ENCODE assay signal across 32 mouse cellular contexts in the genomic region with DNA sequence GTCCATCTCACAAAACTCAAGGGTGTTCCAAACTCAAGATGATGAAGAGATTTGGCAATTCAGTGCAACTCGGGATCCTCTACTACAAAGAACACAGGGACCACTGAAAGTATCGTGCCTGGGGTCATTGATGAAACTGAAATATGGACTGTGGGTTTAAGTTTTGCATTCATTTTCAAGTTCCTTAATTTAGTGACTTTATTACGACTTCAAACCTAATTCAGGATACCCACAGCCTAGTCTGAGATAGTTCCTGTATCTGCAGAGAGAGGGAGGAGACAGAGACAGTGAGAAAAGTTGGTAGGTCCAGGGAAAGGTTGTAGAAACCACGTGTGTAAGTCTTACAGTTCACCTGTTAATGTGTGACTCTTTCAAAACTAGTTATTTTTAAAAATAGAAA. TPM values are rescaled to one million over a fixed set of nuclear protein-coding genes. Genes with fewer than 3 reads are reported as not detected.
DNase-seq lines count a peak whose midpoint lies in the region; ATAC-seq and TF ChIP-seq lines count a peak whose summit lies in the region.
"Had no signal": no experiment of that assay in that cellular context is flagged by ENCODE, and none has a peak within 500 bp of the region (broad histone marks: within the 10 kb centered on the region; RNA-seq: fewer than 3 reads in every experiment).

No protein-coding gene starts in this region.

- no peak overlapping the region for H3K4me3 ChIP-seq in heart, adult 2 months
- H3K4me3 ChIP-seq in midbrain, embryonic 11.5 days (ENCODE audit: low read depth, low read length) = no peak overlapping the region
- H3K4me3 ChIP-seq in midbrain, embryonic 10.5 days = no peak overlapping the region
- no peak overlapping the region for H3K4me3 ChIP-seq in thymus, adult 2 months (ENCODE audit: control insufficient read depth, insufficient read depth, low read length)
- H3K4me3 ChIP-seq: embryonic facial prominence, embryonic 10.5 days; embryonic facial prominence, embryonic 13.5 days; erythroblast, embryonic 14.5 days; forebrain, embryonic 13.5 days; gastrocnemius, adult 2 months; heart, embryonic 12.5 days; heart, embryonic 15.5 days; hindbrain, embryonic 10.5 days; hindbrain, embryonic 13.5 days had no signal

- H3K9ac ChIP-seq in heart, adult 2 months (ENCODE audit: low read depth, low read length) = no peak overlapping the region
- H3K9ac ChIP-seq in midbrain, embryonic 11.5 days (ENCODE audit: low read length) = no peak overlapping the region
- H3K9ac ChIP-seq: embryonic facial prominence, embryonic 13.5 days; forebrain, embryonic 13.5 days; heart, embryonic 12.5 days; heart, embryonic 15.5 days; hindbrain, embryonic 13.5 days had no signal

- WGBS in heart, adult 2 months = 42% methylated on average over 4 of the region's 4 CpGs
- WGBS in midbrain, embryonic 11.5 days = 83% methylated on average over 4 of the region's 4 CpGs
- WGBS in midbrain, embryonic 10.5 days = 88% methylated on average over 4 of the region's 4 CpGs
- 35% methylated on average over 4 of the region's 4 CpGs for WGBS in thymus, adult 2 months

- peaks cover 27% of the 10 kb centered on the region for H3K36me3 ChIP-seq in heart, adult 2 months (ENCODE audit: control insufficient read depth, insufficient read depth, low read length)
- no peaks in the 10 kb centered on the region for H3K36me3 ChIP-seq in midbrain, embryonic 11.5 days (ENCODE audit: control insufficient read depth, insufficient read depth, low read length)
- H3K36me3 ChIP-seq in midbrain, embryonic 10.5 days = no peaks in the 10 kb centered on the region
- no peaks in the 10 kb centered on the region for H3K36me3 ChIP-seq in thymus, adult 2 months (ENCODE audit: control insufficient read depth, insufficient read depth, low read length)
- H3K36me3 ChIP-seq: embryonic facial prominence, embryonic 10.5 days; embryonic facial prominence, embryonic 13.5 days; heart, embryonic 12.5 days; heart, embryonic 15.5 days; hindbrain, embryonic 10.5 days; hindbrain, embryonic 13.5 days had no signal

- no peak for TF ChIP-seq POLR2A in heart, adult 2 months (IDR thresholded peaks at IDR 0.05; ENCODE audit: insufficient read depth, low read depth, low read length)
- TF ChIP-seq POLR2A in thymus, adult 2 months (IDR thresholded peaks at IDR 0.05; ENCODE audit: control insufficient read depth, extremely low read depth, insufficient read depth, low read length, poor library complexity) = no peak

- H3K79me2 ChIP-seq in heart, adult 2 months (replicated peaks; ENCODE audit: control insufficient read depth, insufficient read depth, low read length) = peaks cover 3% of the 10 kb centered on the region

- H3K4me1 ChIP-seq in heart, adult 2 months (ENCODE audit: control insufficient read depth, insufficient read depth, low read length) = peaks cover 24% of the 10 kb centered on the region
- H3K4me1 ChIP-seq in midbrain, embryonic 11.5 days (ENCODE audit: control insufficient read depth, insufficient read depth, low read length) = no peaks in the 10 kb centered on the region
- H3K4me1 ChIP-seq in midbrain, embryonic 10.5 days = no peaks in the 10 kb centered on the region
- no peaks in the 10 kb centered on the region for H3K4me1 ChIP-seq in thymus, adult 2 months (replicated peaks; ENCODE audit: control insufficient read depth, insufficient read depth, low read length)
- H3K4me1 ChIP-seq: embryonic facial prominence, embryonic 10.5 days; embryonic facial prominence, embryonic 13.5 days; forebrain, embryonic 13.5 days; heart, embryonic 15.5 days; hindbrain, embryonic 10.5 days; hindbrain, embryonic 13.5 days had no signal

- intact Hi-C loops in heart, adult 2 months (cut with DNase I) = no loop called here

- TF ChIP-seq CTCF in heart, adult 2 months (IDR thresholded peaks at IDR 0.05) = no peak
- no peak for TF ChIP-seq CTCF in thymus, adult 2 months (IDR thresholded peaks at IDR 0.05; ENCODE audit: borderline replicate concordance, control insufficient read depth, extremely low read depth, insufficient read depth, low read length, poor library complexity)

- peaks cover 2% of the 10 kb centered on the region for H3K27me3 ChIP-seq in heart, adult 2 months (ENCODE audit: control insufficient read depth, insufficient read depth, low read length)
- no peaks in the 10 kb centered on the region for H3K27me3 ChIP-seq in midbrain, embryonic 11.5 days (ENCODE audit: control insufficient read depth, insufficient read depth, low read length)
- H3K27me3 ChIP-seq in midbrain, embryonic 10.5 days (ENCODE audit: low read depth, poor library complexity, severe bottlenecking) = no peaks in the 10 kb centered on the region
- H3K27me3 ChIP-seq in thymus, adult 2 months (ENCODE audit: control insufficient read depth, insufficient read depth, low read length) = no peaks in the 10 kb centered on the region
- H3K27me3 ChIP-seq: embryonic facial prominence, embryonic 13.5 days; forebrain, embryonic 13.5 days; heart, embryonic 12.5 days; heart, embryonic 15.5 days; hindbrain, embryonic 13.5 days had no signal

- H3K9me3 ChIP-seq in midbrain, embryonic 11.5 days (ENCODE audit: control insufficient read depth, low read length) = no peaks in the 10 kb centered on the region
- H3K9me3 ChIP-seq in midbrain, embryonic 10.5 days (replicated peaks) = no peaks in the 10 kb centered on the region
- H3K9me3 ChIP-seq: embryonic facial prominence, embryonic 10.5 days; embryonic facial prominence, embryonic 13.5 days; forebrain, embryonic 13.5 days; heart, embryonic 12.5 days; heart, embryonic 15.5 days; hindbrain, embryonic 10.5 days; hindbrain, embryonic 13.5 days had no signal

- H3K4me2 ChIP-seq in midbrain, embryonic 11.5 days = no peak overlapping the region
- H3K4me2 ChIP-seq: embryonic facial prominence, embryonic 13.5 days; forebrain, embryonic 13.5 days; heart, embryonic 12.5 days; heart, embryonic 15.5 days; hindbrain, embryonic 13.5 days had no signal

- no peak for TF ChIP-seq EP300 in heart, adult 2 months (IDR thresholded peaks at IDR 0.05; ENCODE audit: insufficient read depth, low read depth, low read length)

- peak overlapping the region; percentile 26; the same call in 1 of the 2 replicates for H3K27ac ChIP-seq in heart, adult 2 months
- H3K27ac ChIP-seq in midbrain, embryonic 11.5 days (ENCODE audit: low read depth, low read length) = no peak overlapping the region
- H3K27ac ChIP-seq in midbrain, embryonic 10.5 days (replicated peaks) = no peak overlapping the region
- no peak overlapping the region for H3K27ac ChIP-seq in thymus, adult 2 months (ENCODE audit: control insufficient read depth, insufficient read depth, low read length)
- H3K27ac ChIP-seq: embryonic facial prominence, embryonic 10.5 days; embryonic facial prominence, embryonic 13.5 days; forebrain, embryonic 13.5 days; heart, embryonic 15.5 days; hindbrain, embryonic 10.5 days; hindbrain, embryonic 13.5 days had no signal

- DNase-seq in heart, adult 2 months = no peak
- DNase-seq in heart, adult 18-20 months = no peak
- DNase-seq in midbrain, embryonic 11.5 days (ENCODE audit: low spot score, missing footprints) = peak; percentile 23
- no peak for DNase-seq in midbrain, embryonic 10.5 days (ENCODE audit: low spot score)
- DNase-seq in thymus, adult 2 months = no peak
- DNase-seq in urinary bladder, postnatal 14 days (ENCODE audit: low spot score) = no peak
- DNase-seq: adrenal gland, adult 8-10 months; adrenal gland, postnatal 25 days; cerebellum, adult 11 months; cerebellum, adult 2 months; cerebellum, adult 9-11 months; cerebellum, postnatal 25 days; embryo, embryonic 11 days; gastrocnemius, adult 2 months; gastrocnemius, postnatal 14 days; heart, postnatal 10 days; heart, postnatal 36 days had no signal

- no peak for ATAC-seq in midbrain, embryonic 11.5 days (ENCODE audit: low FRiP score)
- peak; percentile 31 for ATAC-seq in common myeloid progenitor, adult 5-6 weeks (replicated peaks; ENCODE audit: low read depth, poor library complexity, severe bottlenecking)
- ATAC-seq in megakaryocyte progenitor cell, adult 5-6 weeks (replicated peaks; ENCODE audit: poor library complexity) = peak; percentile 55
- ATAC-seq: activated CD4-positive, CD25-positive, alpha-beta regulatory T cell, adult 4 months; CD4-positive, CD25-positive, alpha-beta regulatory T cell, adult 4 months; forebrain, embryonic 13.5 days; forebrain, embryonic 16.5 days; hindbrain, embryonic 16.5 days; intestine, postnatal 0 days had no signal

RNA-seq across cellular contexts. Expression of a gene that starts 15.2 kb away (rescaled TPM):
- 10 to 100 TPM; 63.1 to 66.3 TPM for total RNA-seq in heart, adult 2 months (2021)
- polyA plus RNA-seq in heart, adult 2 months (2012; rRNA removed) = 14.8 and 25.1 TPM in 2 replicates
- 10 to 100 TPM; 53.8 to 58.0 TPM for total RNA-seq in heart, adult 18-20 months (2021)
- polyA plus RNA-seq in midbrain, embryonic 11.5 days (2014; fragmentation: Nextera tagmentation; extraction: Ambion mirVana) = 2.9 and 3.1 TPM in 2 replicates
- 2.0 and 2.8 TPM in 2 replicates for polyA plus RNA-seq in midbrain, embryonic 10.5 days (2016; fragmentation: Nextera tagmentation; extraction: Ambion mirVana)
- not detected in 2 replicates for total RNA-seq in common myeloid progenitor, adult 5-6 weeks (2017)
- 0.02 TPM in 1 of 2 replicates, not detected in the other for total RNA-seq in megakaryocyte progenitor cell, adult 5-6 weeks (2015)
- not detected in 2 replicates for total RNA-seq in megakaryocyte progenitor cell, adult 5-6 weeks (2017)
- polyA plus RNA-seq in thymus, adult 2 months (2012; rRNA removed) = 1.6 and 1.8 TPM in 2 replicates
- polyA plus RNA-seq: CD4-positive, CD25-positive, alpha-beta regulatory T cell, adult 4 months had no signal

Comparison
In these comparisons a context has a peak if more than half of its experiments do, and no peak if none do; other contexts are left out.
1. RNA of a gene that starts 15.2 kb away (total RNA-seq): 63.1 to 66.3 TPM in heart, adult 2 months and 53.8 to 58.0 TPM in heart, adult 18-20 months; not detected in common myeloid progenitor, adult 5-6 weeks and 0.02 TPM in megakaryocyte progenitor cell, adult 5-6 weeks; every median in the first group is over 10 times any median in the second.